Mouse (Mus musculus): ENCODE data around the gene St7l. TPM values are rescaled to one million over a fixed set of nuclear protein-coding genes. Genes with fewer than 3 reads are reported as not detected.
"Not testable (repeated sequence)": the region's sequence is repeated elsewhere in the genome, so short reads cannot be mapped to it uniquely, and the experiment has no call there.

The St7l gene
- 5.6 and 7.3 TPM in 2 replicates for polyA plus RNA-seq (2012; rRNA removed)

DNA sequence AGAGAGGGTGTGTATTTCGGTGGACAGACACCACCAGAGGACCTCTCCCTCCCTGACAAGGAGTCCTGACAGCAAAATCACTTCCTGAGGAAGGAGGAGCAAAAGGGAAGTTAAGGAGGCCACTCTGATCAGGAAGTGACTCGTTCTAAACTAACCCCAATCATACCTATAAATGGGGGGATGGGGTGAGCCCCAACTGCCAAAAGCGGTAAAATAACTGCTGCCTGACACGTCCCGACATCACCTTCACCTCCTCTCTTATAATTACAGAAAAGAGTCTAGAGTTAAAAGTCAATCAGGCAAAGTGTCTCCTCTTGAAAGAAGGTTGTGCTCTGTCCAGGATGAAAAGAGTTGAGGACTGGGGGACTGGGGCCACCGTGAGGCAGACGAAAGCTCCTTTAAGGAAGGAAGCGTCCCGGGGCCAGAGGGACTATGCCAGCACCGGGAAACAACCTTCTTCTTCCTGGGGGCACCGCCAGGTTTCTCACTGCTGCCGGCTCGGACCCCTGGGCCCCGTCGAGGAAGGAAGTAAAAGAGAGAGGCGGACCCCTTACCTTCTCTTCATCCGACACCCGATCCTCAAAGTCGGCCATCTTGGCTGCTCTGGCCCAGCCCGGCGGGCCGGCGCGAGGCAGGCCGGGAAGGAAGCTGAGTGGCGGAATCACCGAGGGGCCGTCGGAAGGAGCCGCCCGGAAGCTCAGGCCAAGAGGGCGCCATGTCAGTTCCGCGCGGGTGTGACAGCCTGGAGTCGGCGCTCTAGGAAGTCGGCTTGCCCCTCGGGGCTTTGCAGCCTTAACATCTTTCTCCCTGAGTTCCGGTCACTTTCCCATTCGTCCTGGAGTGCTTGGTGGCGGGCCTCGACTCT, at the start of gene St7l, which contains the start of gene Capza1:
TSS of gene St7l (plus strand) at position 220 of the 865 bp plus-strand sequence.
TSS of gene Capza1 (minus strand) at position 720 of the 865 bp plus-strand sequence.
- WGBS: under 1% methylated on average over 43 of the region's 43 CpGs

GRCm38 (mm10) chr3:104814746-104815145, 49.1 kb upstream of the St7l start:
- DNase-seq (ENCODE audit: low read depth, low spot score): no peak
- WGBS: 97% methylated on average over 1 of the region's 1 CpGs

More for the DNA sequence above, at the start of gene St7l, which contains the start of gene Capza1:
- DNase-seq (ENCODE audit: low read depth, low spot score): peak; percentile 54

GRCm38 (mm10) chr3:104815346-104815745, 48.5 kb upstream of the St7l start:
- WGBS: 59% methylated on average over 2 of the region's 2 CpGs
- DNase-seq (ENCODE audit: low read depth, low spot score): no peak

DNA sequence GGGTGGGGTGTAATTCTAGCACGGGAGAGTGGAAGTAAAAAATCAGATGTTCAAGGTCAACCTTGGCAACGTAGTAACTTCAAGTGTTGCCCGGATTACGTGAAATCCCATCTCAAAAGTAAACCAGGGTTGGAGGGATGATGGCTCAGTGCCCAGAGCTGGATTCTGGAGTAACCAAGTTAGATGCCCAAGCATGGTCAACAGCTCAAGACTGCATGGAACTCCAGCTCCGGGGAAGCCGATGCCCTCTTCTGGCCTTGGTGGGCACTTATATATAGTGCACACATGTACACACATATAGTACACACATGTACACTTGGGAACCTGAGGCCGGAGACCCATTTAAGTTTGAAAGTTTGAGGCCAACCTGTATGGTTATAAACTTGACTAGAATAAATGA, 47.7 kb upstream of the St7l start:
- DNase-seq (ENCODE audit: low read depth, low spot score): no peak
- 91% methylated on average over 7 of the region's 7 CpGs for WGBS

DNA sequence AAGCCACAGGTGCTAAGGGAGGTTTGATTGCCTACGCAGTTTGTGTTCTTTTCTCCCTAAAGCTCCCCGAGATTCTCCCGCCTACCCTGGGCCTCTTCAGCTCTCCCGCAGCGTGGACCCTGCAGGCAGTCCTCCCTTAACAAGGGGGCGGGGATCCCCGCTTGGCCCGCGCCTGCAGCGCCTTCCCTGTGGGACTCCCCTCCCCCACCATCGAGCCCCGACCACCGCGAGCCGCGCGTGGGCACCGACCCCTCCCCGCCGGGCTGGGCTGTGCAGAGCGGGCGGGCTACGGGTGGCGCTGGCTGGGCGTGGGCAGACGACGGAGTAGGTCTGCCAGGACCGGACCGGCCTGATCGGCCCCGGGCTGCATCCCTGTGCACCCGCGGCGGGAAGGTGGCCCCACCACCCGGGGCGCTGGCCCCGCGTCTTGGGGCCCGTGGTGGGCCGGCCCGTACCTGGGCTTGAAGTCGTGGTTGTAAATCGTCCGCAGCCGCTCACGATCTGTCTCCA, 46.3 kb upstream of the St7l start:
- DNase-seq (ENCODE audit: low read depth, low spot score): no peak
- WGBS: under 1% methylated on average over 46 of the region's 46 CpGs

GRCm38 (mm10) chr3:104817991-104818748, 45.6 kb upstream of the St7l start, which contains the start of gene Mov10:
Gene Mov10 (minus strand): TSS chr3:104818563.
- WGBS: under 1% methylated on average over 40 of the region's 40 CpGs
- no peak for DNase-seq (ENCODE audit: low read depth, low spot score)

DNA sequence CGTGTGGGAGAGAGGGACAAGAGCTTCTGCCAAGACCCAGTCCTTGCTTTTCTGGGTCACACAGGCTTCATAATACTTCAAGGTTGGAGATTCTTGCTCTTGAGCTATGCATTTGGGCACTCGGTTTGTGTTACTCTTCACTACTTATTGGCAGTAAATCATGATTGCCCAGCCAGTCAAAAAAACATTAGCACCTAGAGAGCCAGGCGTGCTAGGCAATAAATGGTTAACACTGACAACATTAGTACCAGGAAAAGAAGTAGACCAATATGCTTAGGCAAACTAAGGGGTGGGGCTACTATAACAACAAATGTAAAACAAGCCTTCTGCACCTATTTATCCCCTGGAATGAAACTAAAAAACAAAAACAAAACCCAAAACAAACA, 45.1 kb upstream of the St7l start:
- DNase-seq (ENCODE audit: low read depth, low spot score): no peak
- 0% methylated on average over 3 of the region's 3 CpGs for WGBS

DNA sequence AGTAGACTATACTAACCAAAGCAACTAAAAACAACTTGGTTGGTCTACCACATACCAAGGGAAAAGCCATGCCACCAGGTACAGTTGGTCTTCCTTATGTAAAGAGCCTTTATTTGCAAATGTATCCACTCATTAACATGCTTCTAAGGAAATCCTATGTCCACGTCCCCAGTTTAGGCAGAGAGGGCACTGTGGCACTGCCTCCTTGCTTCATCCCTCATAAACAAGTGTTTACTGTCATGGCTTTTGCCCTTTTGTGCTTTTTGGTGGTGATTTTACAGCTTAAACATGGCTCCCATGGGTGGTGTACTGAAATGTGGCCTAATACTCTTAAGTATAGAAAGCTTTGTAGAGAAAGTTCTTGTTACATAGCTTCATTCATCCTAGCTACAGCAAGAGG, 43.4 kb upstream of the St7l start:
- 52% methylated on average over 1 of the region's 1 CpGs for WGBS
- no peak for DNase-seq (ENCODE audit: low read depth, low spot score)

DNA sequence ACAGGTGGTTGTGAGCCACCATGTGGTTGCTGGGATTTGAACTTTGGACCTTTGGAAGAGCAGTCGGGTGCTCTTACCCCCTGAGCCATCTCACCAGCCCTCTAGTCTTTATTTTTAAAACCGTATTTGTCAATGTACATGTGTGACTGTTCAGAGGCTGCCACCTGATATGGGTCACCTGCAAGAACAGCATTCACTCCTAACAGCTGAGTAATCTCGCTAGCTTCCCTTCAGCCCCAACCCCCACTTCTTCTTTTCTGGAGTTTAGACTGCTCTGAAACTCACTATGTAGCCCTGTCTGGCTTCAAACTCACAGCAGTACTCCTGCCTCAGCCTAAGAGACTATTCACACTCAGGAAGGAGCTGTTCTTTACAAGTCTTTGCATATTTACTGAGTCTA, 41.4 kb upstream of the St7l start:
- 78% methylated on average over 3 of the region's 3 CpGs for WGBS

DNA sequence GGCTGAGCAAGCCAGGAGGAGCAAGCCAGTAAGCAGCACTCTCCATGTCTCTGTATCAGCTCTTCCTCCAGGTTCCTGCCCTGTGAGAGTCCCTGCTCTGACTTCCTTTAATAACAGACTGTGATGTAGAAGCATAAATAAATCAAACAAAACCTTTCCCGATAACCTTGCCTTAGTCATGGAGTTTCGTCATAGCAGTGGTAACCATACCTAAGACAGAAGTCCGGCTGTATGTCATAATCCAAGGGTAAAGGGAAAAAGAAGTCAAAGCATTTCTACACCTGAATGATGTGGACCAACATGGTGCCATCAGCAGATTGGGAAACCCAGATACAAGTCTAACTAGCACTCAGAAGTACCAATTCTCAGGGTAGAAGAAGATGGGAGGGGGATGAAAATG, 28.0 kb upstream of the St7l start:
- DNase-seq (ENCODE audit: low read depth, low spot score): no peak
- 91% methylated on average over 3 of the region's 3 CpGs for WGBS

More for the DNA sequence above, 41.4 kb upstream of the St7l start:
- no peak for DNase-seq (ENCODE audit: low read depth, low spot score)

DNA sequence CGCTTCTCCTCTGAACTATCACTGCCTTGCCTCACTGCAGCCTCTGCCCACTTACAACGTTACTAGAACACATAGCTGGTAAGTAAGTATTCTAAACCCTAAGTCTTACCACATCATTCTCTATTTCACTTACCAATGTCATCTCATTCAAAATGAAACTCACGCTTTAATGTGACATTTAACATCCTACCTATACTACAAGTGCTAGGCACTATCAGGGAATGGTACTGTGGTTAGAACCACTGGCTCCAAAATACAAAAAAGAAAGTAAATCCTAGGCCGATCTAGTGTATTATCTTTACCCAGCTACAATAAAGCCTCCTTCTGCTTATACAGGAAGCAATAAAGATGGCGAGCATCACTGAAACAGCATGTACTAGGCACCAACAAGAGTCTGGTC, 22.8 kb upstream of the St7l start:
- no peak for DNase-seq (ENCODE audit: low read depth, low spot score)
- 77% methylated on average over 5 of the region's 5 CpGs for WGBS

- WGBS: 86% methylated on average over 4 of the region's 4 CpGs
- DNase-seq (ENCODE audit: low read depth, low spot score): no peak
These were observed 17.2 kb upstream of the St7l start for GRCm38 (mm10) chr3:104846601-104847000.

DNA sequence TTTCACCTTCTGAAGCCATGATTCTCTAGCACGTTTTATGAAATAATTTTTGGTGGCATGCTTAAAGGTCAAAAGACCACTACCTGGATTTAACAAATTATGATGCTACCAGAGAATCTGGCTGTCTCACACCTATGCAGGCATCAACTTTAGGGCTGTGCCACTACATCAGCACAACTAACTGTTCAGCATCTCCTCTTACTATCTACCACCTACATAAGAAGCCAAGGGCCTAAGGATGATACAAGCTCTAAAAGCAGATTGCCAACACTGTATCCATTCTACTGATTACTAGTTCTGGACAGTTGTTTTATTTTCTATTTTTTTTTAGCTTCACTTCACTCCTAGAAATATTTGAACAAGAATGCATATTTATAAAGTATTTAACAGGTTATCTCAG, 9.3 kb upstream of the St7l start:
- no peak for DNase-seq (ENCODE audit: low read depth, low spot score)
- WGBS: 74% methylated on average over 1 of the region's 1 CpGs

GRCm38 (mm10) chr3:104854866-104855265, 8.9 kb upstream of the St7l start:
- no peak for DNase-seq (ENCODE audit: low read depth, low spot score)

GRCm38 (mm10) chr3:104856106-104856505, 7.7 kb upstream of the St7l start:
- 39% methylated on average over 1 of the region's 1 CpGs for WGBS
- DNase-seq (ENCODE audit: low read depth, low spot score): no peak

DNA sequence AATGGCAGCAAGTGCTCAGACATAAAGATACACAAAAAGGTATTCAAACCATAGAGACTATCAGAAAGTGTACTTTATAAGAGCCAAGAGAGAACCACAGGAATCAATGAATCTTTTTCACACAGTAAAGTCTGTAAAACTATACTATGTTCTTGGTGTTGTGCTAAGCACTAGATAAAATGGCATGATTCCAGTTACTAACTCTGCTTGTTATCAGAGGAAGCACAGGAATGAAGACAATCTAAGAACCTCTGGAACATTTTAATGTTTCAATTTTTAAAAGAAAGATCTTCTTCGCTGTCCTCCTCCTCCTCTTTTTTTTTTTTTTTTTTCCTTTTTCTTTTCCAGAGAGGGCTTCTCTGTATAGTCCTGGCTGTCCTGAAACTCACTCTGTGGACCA, 5.2 kb upstream of the St7l start:
- 100% methylated on average over 1 of the region's 1 CpGs for WGBS

GRCm38 (mm10) chr3:104864651-104865340, 991 bp downstream of the St7l start:
- under 1% methylated on average over 48 of the region's 48 CpGs for WGBS
- DNase-seq (ENCODE audit: low read depth, low spot score): peak; percentile 76

More for the DNA sequence above, 5.2 kb upstream of the St7l start:
- DNase-seq (ENCODE audit: low read depth, low spot score): no peak

- WGBS: 1% methylated on average over 12 of the region's 12 CpGs
- DNase-seq (ENCODE audit: low read depth, low spot score): peak; percentile 31
These were observed 1.6 kb downstream of the St7l start for GRCm38 (mm10) chr3:104865341-104865788.

GRCm38 (mm10) chr3:104866674-104867073, 2.9 kb downstream of the St7l start:
- DNase-seq (ENCODE audit: low read depth, low spot score): not testable (repeated sequence)

- no peak for DNase-seq (ENCODE audit: low read depth, low spot score)
These were observed 5.8 kb downstream of the St7l start for GRCm38 (mm10) chr3:104869611-104870010.
